In the genomic region with DNA sequence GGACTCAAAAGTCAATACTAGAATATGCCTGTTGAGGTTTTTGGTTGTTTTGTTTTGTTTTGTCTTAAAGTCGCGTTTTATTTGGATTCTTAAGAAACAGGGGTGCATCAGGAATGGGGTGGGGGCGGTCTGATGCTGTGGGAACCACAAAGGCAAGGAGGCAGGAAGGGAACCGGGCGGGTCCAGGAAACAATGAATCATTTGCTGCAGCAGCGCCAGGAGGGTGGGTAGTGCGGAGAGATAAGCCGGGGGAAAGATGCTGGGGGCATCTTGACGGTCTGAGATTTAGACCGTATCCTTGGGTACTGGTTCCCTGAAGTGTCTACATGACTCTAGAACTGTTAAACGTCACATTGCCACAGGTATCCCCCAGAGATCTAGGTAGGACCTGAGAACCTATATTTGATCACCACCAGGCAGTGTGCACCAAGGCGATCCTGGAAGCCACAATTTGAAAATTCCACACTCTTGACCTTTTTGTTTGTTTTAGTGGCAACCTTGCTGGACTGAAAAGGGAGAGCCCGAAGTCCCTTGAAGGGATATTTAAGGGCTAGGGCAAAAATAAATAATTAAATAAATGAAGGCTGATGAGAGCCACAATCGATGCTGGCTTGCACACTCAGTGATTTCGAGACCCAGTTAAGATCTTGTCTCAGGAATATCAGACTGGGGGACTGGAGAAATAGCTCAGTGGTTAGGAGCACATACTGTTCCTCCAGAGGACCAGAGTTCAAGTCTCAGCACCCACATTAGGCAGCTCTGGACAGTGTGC, we compare ENCODE assay signal across 9 mouse cellular contexts. TPM values are rescaled to one million over a fixed set of nuclear protein-coding genes. Genes with fewer than 3 reads are reported as not detected.
DNase-seq lines count a peak whose midpoint lies in the region; ATAC-seq and TF ChIP-seq lines count a peak whose summit lies in the region.
"Had no signal": no experiment of that assay in that cellular context is flagged by ENCODE, and none has a peak within 500 bp of the region (broad histone marks: within the 10 kb centered on the region; RNA-seq: fewer than 3 reads in every experiment).

No protein-coding gene starts in this region.

- H3K27ac ChIP-seq in testis, adult 2 months (ENCODE audit: control insufficient read depth, insufficient read depth, low read depth, low read length): peak overlapping the region; percentile 49; the same call in 1 of the 2 replicates
- H3K27ac ChIP-seq in heart, embryonic 16.5 days (ENCODE audit: low read length): peak overlapping the region; percentile 46; the same call in 1 of the 2 replicates

- H3K4me1 ChIP-seq in testis, adult 2 months (ENCODE audit: control insufficient read depth, insufficient read depth, low read length): peaks cover 16% of the 10 kb centered on the region
- peaks cover 7% of the 10 kb centered on the region; the same call in 1 of the 2 replicates for H3K4me1 ChIP-seq in heart, embryonic 16.5 days (ENCODE audit: control insufficient read depth, insufficient read depth, low read length)

- peak; percentile 40; the same call in 1 of the 2 replicates for TF ChIP-seq POLR2A in testis, adult 2 months (IDR thresholded peaks at IDR 0.05; ENCODE audit: control insufficient read depth, low read depth, low read length)

- ATAC-seq in heart, embryonic 16.5 days (replicated peaks; ENCODE audit: extremely low read depth, insufficient read depth, low FRiP score): peak; percentile 77; the same call in 1 of the 2 replicates

- H3K4me2 ChIP-seq in heart, embryonic 16.5 days (ENCODE audit: low read depth, low read length): peak overlapping the region; percentile 13; the same call in 1 of the 2 replicates

- 0 out of 2 replicates have a peak, but pooled peaks cover 3% of the 10 kb centered on the region for H3K9me3 ChIP-seq in heart, embryonic 16.5 days (replicated peaks; ENCODE audit: control insufficient read depth, low read length)

- DNase-seq in testis, postnatal 14 days (ENCODE audit: low spot score): no peak
- peak; percentile 76 to 79 for DNase-seq in kidney, postnatal 36 days
- no peak for DNase-seq in frontal cortex, adult 2 months (ENCODE audit: extremely low spot score in 1 of 2, low spot score in 1 of 2)
- DNase-seq in thymus, postnatal 0 days (ENCODE audit: low spot score): no peak
- no peak for DNase-seq in ovary, postnatal 36 days (ENCODE audit: low spot score)
- DNase-seq in cerebellum, postnatal 4 days (ENCODE audit: low spot score in 2 of 2): no peak
- DNase-seq: thymus, postnatal 25 days had no signal

- 46% methylated on average over 15 of the region's 15 CpGs for WGBS in heart, embryonic 16.5 days

- no peak for TF ChIP-seq CTCF in testis, adult 2 months (IDR thresholded peaks at IDR 0.05; ENCODE audit: control insufficient read depth, insufficient read depth, insufficient replicate concordance, low read depth, low read length)

- no peaks in the 10 kb centered on the region for H3K27me3 ChIP-seq in testis, adult 2 months (ENCODE audit: control insufficient read depth, insufficient read depth, low read length)
- H3K27me3 ChIP-seq in heart, embryonic 16.5 days (ENCODE audit: control insufficient read depth, insufficient read depth, low read length): no peaks in the 10 kb centered on the region

- H3K4me3 ChIP-seq in testis, adult 2 months (ENCODE audit: control insufficient read depth, low read depth, low read length): peak overlapping the region; percentile 91
- H3K4me3 ChIP-seq in heart, embryonic 16.5 days (ENCODE audit: low read length): no peak overlapping the region

- no peaks in the 10 kb centered on the region for H3K36me3 ChIP-seq in testis, adult 2 months (ENCODE audit: control insufficient read depth, insufficient read depth, low read length)
- H3K36me3 ChIP-seq in heart, embryonic 16.5 days (ENCODE audit: control insufficient read depth, insufficient read depth): no peaks in the 10 kb centered on the region

- H3K9ac ChIP-seq in heart, embryonic 16.5 days (ENCODE audit: low read length): no peak overlapping the region

RNA-seq across cellular contexts. Expression of a gene that starts 8.6 kb away (rescaled TPM):
- polyA plus RNA-seq in testis, adult 2 months (2012; rRNA removed): 3.8 and 4.1 TPM in 2 replicates
- polyA plus RNA-seq in heart, embryonic 16.5 days (2015; fragmentation: Nextera tagmentation; extraction: Ambion mirVana): 19.9 TPM in 2 replicates
- polyA plus RNA-seq in frontal cortex, adult 2 months (2012; rRNA removed): 16.4 and 17.6 TPM in 2 replicates
- 30.9 and 31.8 TPM in 2 replicates for polyA plus RNA-seq in thymus, postnatal 0 days (2015; fragmentation: Nextera tagmentation; extraction: Ambion mirVana)

Comparison
In these comparisons a context has a peak if more than half of its experiments do, and no peak if none do; other contexts are left out.
1. DNase-seq: peak in kidney, postnatal 36 days (2 of 2); none in testis, postnatal 14 days (single experiment), frontal cortex, adult 2 months (0 of 2), thymus, postnatal 0 days (single experiment), ovary, postnatal 36 days (single experiment) and cerebellum, postnatal 4 days (0 of 2).